Mouse (Mus musculus) heart, adult 11 months (tissue): ENCODE results near the gene Elmod3.
A peak's percentile ranks its signal among the peaks of the same experiment; 100 is the strongest.

Experiments
- DNase-seq: peaks from one replicate; pipeline ENCODE4 v3.0.0; 2022

Gene Elmod3

DNA sequence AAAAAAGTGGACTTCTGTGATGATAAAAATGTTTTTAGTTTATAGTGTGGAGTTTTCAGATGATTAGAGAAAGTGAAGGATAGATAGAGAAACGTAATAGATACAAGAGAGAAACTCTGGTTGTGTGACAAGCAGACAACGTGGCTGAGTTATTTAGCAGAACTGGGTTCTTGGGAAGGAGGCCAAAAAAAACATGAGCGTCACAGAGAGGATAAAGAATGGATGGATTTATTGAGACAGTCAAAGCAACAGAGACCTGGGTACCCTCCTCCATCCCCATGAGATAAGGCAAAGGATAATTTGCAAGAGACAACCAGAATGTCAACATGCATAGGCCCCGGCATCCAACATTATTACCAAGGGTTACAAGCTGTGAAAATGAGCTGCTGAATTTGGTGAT, 12.0 kb upstream of the Elmod3 start:
- DNase-seq: no peak

DNA sequence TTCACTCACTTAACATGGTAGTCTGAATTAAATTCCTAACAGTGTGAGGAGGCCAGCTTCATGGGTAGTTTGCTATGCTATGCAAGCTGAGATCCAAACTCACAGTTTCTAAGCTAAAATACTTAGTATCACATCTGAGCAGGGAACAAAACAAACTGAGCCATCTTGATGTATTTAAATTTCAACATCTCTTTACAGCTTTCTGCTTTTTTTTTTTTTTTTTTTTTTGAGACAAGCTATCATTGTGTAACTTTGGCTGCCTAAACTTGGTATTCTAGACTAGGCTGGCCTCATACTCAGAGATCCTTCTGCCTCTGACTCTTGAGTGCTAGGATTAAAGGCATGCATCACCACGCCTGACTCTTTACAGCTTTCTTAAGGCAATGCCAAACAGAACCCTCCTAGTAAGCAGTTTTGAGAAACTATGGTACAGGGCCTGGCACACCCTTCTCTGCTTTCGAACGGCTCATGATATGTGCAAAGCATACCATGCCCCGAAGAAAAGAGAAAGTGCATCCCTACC, 10.5 kb upstream of the Elmod3 start:
- no peak for DNase-seq

DNA sequence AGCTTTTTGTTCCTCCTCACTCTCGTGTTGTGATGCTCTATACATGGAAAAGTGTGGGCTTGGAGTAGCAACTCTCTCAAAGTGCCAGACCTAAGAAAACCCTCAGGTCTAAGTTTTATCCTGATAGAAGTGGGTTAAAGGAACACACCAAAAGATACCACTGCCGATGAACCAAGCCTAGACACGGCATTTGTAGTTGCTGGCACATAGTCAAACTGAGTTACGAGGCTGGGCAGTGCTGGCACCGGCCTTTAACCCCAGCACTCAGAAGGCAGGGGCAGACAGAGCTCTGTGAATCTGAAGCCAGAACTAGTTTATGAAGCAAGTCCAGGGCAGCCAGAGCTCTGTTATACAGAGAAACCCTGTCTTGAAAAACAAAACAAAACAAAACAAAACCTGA, 9.5 kb upstream of the Elmod3 start:
- no peak for DNase-seq

DNA sequence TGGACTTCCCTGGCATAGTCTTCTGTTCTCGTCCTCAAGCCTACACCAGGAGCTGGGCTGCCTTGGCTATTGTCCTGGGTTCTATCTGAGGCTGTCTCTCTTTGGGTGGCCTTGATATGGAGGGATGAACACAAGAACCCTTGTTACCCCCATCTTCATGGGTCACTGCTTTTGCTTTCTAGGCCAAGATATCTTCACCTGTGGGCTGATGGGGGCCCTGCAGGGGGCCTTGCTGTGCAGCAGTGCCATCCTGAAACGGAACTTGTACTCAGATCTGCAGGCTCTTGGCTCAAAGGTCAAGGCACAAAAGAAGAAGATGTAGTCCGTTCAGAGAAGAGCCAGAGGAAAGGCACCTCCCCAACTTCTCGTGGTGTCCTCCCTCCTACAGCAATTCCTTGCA, 8.8 kb upstream of the Elmod3 start:
- DNase-seq: no peak

DNA sequence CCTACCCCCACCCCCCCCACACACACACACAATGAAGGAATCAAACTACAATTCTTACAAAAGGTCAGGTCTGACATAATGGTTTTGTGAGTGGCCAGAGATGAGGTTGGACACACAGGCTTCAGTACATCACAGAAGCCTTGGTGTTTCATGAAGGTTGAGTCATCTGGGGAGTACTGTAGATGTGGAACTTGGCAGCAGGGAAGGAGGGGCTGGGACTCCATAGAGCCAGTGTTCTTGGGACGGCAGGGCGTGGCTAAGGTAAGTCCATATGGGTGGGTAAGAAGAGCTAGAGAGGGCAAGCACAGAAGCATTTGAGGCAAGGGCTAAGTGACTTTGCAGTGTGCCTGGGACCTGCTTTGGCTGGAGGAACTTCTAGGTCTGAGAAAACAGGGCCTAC, 5.9 kb upstream of the Elmod3 start:
- DNase-seq: no peak

DNA sequence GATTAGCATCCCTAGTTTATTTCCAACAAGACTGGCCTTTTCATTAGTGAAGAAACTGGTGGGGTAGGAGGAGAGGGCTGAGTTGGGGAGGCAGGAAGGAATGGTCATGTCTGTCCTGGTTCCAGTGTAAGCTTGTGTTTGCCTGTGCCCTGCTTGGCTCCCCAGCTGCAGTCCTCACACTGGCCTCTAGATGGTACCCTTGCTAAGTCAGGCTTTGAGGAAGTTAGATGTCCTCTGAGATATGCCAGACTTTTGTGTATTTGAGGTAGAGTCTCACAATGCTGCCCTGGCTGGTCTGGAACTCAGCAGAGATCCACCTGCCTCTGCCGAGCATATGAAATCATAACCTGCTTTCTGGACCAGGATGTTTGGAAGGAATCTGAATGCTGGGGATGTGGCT, 3.5 kb upstream of the Elmod3 start:
- peak; percentile 96 for DNase-seq

DNA sequence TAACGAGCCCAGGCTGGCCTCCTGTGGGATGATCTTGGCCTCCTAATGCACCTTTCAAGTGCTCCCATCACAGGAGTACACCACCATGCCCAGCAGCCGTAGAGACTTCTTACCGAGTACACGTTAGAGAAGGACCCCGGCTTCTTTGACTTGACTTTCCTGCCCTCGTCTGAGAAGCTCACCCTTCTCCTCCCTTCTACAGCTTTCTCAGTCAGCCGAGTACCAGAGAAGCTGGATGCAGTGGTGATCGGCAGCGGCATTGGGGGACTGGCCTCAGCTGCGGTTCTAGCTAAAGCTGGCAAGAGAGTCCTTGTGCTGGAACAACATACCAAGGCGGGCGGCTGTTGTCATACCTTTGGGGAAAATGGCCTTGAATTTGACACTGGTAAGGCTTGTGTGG, 2.6 kb upstream of the Elmod3 start:
- peak; percentile 91 for DNase-seq

DNA sequence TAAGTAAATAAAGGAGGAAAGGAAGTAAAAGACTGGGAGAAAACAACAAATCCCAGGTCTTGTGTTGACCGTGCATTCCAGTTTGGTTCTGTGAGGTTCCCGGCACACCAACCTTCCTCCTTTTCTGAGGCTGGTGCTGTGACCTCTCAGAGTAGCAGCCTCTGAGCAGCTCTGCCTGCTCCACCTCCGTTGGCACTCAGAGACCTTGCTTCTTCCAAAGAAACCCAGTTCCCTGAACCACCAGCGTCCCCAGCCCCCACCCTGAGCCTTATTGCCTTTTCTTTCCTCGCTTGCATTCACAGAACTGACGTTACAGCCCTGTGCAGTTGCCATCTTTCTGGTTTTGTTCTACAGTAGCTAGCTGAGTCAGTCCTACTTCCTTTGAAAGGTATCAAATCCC, 2.0 kb upstream of the Elmod3 start:
- no peak for DNase-seq

DNA sequence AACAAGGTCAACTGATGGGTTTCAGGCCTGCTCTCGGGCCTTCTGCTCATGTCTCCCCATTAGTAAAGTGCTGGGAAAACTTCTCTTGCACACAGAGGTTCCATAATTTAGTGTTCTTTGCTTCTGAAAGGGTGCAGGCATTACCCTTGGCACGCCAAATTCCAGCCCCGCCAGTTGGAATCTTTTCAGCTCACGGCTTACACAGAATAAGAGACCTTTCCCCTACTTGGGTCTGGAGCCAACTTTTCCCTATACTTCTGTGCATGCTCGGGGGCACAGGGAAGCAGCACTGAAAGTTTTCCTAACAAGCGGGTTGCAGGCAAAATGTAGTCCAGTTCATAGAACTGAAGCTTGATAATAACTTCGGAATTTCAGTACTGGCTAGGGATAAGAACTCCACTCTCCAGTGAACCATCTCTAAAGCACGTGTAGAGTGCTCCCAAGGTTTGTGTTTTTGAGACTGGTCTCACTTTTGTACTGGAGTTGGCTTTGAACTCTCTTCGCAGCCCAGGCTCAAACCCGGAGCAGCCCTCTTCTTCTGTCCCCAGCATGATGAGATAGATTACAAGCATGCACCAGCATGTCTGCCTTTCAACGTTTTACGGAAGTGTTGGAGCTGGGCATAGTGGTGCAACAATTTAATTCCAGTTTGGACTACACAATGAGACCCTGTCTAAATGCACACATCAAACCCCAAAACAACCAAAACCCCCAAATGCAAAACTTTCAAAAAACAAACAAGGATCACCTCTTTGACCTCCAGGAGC, 761 bp upstream of the Elmod3 start:
- DNase-seq: no peak

DNA sequence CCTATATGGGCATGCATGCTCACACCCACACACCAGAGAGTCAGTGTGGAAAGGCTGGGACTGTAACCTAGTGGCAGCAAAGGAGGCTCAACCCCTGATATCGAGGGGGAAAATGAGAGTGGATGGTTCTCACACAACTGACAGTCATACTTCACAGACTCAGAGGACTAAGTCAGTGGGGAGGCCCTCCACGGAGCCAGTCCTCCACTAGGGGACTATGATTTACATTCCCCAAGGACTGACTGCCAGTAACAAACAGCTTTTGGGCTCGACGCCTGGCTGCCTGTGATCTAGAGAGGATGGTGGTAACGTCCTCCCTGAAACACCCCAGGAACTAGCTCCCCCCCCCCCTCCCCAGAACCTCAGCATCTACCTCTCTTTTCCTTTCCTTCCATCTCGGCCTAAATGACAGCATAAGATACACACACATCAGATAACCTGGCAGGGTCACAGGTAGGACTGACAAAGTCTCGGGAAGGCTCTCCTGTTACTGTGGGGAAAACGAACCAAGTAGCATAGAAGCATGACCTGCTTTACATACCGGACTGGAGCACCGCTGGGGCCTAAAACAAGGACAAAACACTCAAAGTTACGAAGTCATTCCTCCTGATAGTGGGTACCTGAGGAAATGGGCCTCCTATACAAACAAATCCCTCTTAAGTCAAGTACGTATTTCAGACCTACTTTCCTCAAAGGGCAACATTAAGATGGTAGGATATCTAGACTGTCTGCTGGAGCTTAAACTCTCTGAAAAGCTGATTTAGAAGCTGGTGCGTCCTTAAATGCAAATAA, 934 bp downstream of the Elmod3 start:
- DNase-seq: peak; percentile 96

DNA sequence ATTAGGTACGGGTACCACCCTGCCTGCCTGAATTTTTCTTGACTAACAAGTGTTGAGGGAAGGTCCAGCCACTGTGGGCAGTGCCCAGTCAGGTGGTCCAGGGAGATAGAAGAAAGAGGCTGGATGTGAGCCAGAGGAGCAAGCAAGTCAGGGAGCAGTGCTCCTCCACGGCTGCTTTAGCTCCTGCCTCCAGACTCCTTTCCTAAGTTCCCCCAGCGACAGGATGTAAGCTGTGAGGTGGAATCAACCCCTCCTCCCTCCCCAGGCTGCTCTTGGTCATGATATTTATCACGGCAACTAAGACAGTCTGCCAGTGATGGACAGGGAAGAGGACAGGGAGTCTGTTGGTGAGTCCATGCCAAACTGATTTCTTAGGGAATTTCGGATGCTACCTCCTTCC, 4.3 kb downstream of the Elmod3 start:
- DNase-seq: peak; percentile 94

DNA sequence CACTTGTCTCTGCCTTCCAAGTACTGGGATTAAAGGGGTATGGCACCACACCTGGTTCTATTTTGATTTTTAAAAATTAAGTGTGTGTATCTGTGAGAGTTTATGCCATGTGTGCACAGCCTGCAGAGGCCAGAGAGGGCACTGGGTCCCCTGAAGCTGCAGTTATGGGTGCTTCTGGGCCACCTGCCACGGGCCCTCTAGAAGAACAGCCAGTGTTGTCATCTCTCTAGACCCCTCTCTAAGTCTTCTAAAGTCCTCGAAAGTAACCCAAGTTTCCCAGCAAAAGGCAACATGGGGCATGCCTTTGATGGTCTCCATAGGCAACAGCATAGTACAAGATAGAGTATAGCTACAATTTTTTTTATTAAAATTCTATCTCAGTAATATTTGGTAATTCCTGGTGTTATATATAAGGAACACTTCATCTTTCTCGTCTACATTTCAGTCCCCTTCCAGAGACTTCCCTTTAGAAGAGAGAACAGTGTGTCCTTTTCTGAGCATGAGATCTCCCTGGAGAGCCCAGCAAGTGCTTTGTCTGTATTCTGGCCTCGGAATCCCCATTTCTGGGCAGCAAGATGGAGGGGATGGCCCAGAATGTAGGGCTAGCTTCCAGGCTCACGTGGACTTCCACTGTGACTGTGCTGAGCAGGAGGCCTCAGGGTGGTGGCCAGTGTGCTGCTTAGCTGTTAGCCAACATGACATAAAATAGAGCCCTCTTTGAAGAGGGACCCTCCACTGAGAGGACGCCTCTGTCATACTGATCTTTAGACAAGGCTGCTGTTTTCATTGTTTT, 5.0 kb downstream of the Elmod3 start:
- DNase-seq: peak; percentile 99

DNA sequence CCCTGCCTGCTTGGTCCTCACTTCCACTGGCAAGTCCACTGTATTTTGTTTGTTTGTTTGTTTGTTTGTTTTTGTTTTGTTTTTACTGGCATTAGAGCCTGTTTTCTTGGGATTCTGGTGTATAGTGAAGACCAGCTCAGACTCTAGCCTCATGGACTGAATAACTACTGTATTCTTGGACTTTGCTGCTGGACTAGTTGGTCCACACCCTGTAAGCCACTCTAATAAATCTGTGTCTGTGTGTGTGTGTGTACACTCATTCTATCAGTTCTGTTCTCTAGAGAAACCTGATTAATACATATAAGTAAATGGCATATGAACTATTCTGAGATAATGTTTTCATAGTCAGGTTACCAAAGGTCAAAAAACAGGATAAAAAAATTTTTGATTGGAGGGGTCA, 8.1 kb downstream of the Elmod3 start:
- DNase-seq: no peak

DNA sequence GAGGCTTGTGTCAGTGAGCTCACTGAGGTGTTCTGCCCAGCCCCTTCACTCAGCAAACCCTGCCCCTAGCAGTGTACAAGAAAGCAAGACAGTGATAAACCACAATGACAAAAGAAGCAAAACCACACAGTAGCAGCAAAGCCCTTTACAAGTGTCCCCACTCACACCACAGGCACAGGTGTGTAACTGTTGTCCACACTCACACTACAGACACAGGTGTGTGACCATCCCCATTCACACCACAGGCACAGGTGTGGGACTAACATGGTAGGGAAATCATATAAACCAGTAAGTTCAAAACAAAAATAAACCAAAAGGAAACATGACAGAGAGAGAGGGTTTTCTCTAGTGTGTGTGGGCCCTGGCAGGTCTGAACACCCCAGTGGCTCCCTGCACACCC, 9.9 kb downstream of the Elmod3 start:
- DNase-seq: no peak

DNA sequence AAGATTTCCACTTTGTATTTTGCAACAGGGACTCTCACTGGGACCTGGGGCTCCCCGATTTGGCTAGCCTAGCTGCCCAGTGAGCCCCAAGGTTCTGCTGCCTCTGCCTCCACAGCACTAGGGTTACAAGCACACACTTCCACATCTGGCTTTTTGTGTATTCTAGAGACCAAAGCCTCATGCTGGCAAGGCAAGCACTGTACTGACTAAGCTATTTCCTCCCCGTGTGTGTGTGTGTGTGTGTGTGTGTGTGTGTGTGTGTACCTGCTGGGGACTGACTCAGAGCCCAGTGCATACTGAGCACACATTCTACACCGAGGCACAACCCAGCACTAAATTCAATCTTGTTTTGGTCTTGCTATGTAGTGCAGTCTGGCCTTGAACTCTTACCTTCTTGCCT, 11.5 kb downstream of the Elmod3 start:
- DNase-seq: no peak

DNA sequence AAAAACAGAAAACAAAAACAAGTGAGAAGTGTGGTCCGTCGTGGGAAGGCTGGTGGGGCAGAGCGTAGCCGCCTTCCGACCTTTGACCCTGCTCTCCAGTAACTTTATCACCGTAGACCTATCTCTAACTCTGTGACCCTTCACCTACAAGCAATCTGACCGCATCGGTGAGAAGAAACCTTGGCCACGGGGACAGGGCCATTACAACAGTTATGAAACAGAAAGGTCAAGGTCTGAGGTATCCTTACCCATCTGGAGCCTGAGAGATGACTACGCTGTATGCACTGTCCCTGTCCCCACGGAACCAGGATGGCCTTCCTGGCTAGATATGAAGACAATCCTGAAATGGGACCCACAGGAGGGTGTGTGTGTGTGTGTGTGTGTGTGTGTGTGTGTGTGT, 14.1 kb downstream of the Elmod3 start:
- no peak for DNase-seq

DNA sequence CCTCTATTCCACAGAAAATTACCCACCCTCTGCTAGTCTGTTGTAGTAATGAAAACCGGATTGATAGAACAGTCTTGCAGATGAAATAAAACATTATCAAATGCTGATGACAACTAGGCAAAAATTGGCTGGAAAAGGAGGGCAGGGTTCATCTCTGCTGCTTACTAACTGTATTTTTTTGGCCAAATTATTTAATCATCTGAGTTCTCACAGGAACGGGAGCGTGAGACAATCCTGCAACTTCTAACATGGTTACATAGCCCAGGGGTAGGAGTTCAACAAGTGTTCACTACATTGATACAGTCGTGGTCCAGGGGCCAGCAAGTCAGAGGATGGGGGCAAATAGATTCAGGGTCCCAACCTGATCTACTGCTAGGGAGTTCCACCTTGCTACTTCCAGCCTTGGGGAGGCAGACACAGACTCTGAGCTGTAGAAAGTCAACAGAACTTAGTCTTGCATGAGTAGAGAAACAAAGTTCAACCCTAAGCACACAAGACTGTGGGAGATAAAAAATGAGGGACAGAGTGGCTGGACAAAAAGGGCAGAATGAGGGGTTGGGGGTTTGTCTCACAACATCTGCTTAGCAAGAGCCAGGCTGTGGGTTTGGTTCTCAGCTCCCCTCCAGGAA, 14.9 kb downstream of the Elmod3 start:
- peak; percentile 92 for DNase-seq

DNA sequence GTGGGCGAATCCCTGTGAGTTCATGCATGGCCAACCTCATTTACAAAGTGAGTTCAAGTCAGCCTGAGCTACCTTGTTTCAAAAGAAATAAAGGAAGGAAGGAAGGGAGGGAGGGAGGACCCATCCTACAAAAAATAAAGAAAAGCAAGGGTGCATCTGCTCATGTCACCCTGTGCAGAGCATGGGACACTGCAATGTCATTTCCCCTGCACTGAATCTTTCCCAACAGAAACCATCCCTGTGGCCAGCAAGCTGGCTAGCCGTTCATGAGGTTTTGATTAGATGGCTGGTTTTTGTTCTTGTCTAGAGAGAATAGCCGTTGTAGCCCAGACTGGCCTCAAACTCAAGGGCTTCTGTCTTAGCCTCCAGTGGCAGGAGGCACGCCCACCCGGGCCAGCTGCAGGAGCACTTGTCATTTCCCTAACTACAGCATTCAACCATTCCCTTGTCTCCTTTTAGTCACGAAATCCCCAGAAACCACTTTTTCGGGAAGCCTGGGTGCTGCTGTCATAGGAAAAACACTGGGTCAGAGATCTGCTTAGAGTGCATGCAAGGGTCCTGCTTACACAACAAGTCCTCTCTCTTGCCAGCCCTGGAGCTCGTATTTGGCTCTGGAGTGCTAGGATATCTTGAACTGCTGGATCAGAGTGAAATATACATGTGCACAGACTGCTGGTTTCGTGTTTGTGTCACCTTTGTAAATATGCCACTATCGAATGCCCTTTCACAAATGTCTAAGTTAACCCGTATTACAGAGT, 16.4 kb downstream of the Elmod3 start:
- peak; percentile 98 for DNase-seq

DNA sequence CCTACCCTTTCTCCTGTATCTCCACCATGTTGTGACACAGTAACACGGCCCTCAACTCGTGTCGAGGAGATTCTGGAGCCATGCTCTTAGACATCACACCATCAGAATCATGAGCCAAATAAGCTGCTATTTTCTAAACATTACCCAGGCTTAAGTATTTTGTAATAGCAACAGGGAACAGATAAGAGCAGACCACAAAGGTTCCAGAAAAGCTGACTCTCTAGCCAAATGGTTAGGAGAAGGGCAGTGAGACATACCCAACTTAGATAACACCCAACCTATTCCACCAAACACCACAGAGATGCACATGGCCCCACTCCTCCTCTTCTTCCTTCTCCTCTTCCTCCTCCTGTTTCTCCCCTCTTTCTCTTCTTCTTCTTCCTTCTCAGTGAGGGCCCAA, 22.2 kb downstream of the Elmod3 start:
- DNase-seq: no peak

DNA sequence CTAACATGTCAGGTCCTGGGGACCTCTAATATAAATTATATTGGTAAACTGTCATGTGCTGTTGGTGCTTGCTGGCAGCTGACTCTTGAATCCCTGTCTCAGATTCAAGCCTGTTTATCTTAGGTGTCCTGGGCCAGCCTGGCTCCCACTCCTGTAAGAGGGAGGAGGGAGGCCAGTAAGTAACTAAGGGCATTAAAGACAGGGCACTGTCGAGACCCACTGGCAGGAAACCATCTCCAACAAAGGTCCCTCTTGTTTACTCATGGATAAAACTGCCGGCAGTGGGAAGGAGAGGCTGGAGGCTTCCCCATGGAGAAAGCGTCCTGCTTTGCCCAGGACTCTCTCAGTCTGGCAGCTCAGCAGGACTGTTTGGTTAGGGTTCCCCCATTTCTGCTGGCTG, 26.4 kb downstream of the Elmod3 start:
- no peak for DNase-seq

DNA sequence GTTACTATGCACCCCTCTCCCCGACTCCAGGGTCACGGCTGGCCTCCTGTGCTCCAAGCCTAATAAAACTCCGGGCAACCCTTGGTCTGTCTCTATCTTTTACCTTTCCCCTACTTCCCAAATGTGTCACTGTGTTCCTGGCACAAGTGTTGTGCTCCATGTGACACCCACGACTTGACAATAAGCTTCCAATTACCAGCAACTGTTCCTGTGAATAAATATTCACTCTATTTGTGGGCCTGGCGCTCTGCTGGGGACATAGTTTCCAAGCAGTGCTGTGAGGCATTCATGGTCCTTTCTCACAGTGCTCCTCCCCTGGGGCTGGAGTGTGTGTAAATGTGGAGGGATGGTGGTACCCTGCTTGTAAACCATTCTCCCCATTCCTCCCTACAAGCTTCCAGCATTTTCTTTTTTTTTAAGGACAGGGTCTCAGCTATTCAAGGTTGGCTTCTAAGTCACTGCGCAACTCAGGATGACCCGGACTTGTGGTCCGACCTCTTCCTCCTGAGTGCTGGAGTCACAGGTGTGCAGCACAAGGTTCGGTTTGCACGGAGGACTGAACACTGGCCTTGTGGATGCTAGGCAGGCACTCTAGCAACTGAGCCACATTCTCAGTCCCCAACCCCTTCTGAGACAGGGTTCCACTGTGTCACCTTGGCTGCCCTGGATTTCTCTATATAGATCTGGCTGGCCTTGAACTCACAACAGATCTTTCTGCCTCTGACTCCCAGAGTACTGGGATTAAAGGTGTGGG, 27.4 kb downstream of the Elmod3 start:
- DNase-seq: peak; percentile 96
